Mouse (Mus musculus) liver, embryonic 12.5 days (tissue): Measurements from ENCODE around the gene Crispld2. TPM values are rescaled to one million over a fixed set of nuclear protein-coding genes. Genes with fewer than 3 reads are reported as not detected.

ENCODE experiments used
- ATAC-seq: fragments of 200-750 bp; cut with Nextera tagmentation; 2 replicates; pipeline ENCODE4 v1.8.0; 2017; ENCODE audit warnings: moderate number of reproducible peaks, mild to moderate bottlenecking, moderate library complexity
- H3K27ac ChIP-seq: fragments of 300-500 bp; sonication (generic); 2 replicates; pipeline ENCODE4 v1.5.1; 2016; ENCODE audit warnings: mild to moderate bottlenecking
- H3K27me3 ChIP-seq: fragments of 300-500 bp; sonication (generic); replicated peaks from 2 replicates; pipeline ENCODE4 v1.6.1; 2016; ENCODE audit warnings: mild to moderate bottlenecking, moderate library complexity
- H3K36me3 ChIP-seq: fragments of 300-500 bp; sonication (generic); 2 replicates; pipeline ENCODE4 v1.6.1; 2016; ENCODE audit warnings: mild to moderate bottlenecking, moderate library complexity
- H3K4me1 ChIP-seq: fragments of 300-500 bp; sonication (generic); 2 replicates; pipeline ENCODE4 v1.6.1; 2016
- H3K4me2 ChIP-seq: fragments of 300-500 bp; sonication (generic); 2 replicates; pipeline ENCODE4 v1.6.1; 2016; ENCODE audit warnings: mild to moderate bottlenecking, moderate library complexity
- H3K4me3 ChIP-seq: fragments of 300-500 bp; sonication (generic); 2 replicates; pipeline ENCODE4 v1.5.1; 2016; ENCODE audit warnings: mild to moderate bottlenecking, moderate library complexity
- H3K9ac ChIP-seq: fragments of 300-500 bp; sonication (generic); 2 replicates; pipeline ENCODE4 v1.6.1; 2016; ENCODE audit warnings: mild to moderate bottlenecking, moderate library complexity
- H3K9me3 ChIP-seq: fragments of 300-500 bp; sonication (generic); replicated peaks from 2 replicates; pipeline ENCODE4 v1.6.1; 2016; ENCODE audit warnings: mild to moderate bottlenecking, moderate library complexity
- WGBS: fragments of 180-500 bp; shearing (Covaris S2); methylation state at CpG from one replicate; pipeline ENCODE4 v1.1.7; 2016; ENCODE audit not compliant: insufficient replicate concordance; 5-methylcytosine and 5-hydroxymethylcytosine counted together
- polyA plus RNA-seq: library from polyadenylated mRNA; unstranded; fragments of >200 nt; fragmentation: Nextera tagmentation; extraction: Ambion mirVana; gene quantifications from 2 replicates; pipeline ENCODE4 v1.2.1, GENCODE M21; 2016

Gene Crispld2
- polyA plus RNA-seq, 1 experiment from 2014 or later = 2.1 TPM

DNA sequence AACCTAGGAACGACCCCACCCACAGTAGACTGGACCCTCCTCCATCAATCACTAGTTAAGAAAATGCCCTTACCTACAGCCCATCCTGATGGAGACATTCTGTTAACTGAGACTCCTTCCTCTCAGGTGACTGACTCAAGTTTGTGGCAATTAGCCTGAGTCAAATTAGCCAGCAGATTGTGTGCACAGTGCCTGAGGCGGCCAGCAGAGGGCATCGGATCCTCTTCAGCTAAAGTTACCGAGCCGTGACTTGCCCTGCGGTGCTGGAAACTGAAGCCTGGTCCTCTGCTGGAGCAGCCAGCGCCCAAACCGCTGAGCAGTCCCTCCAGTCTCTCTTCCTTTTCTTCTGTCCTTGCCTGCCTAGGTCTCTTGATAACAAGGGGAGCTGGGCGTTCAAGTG is 24.8 kb upstream of the Crispld2 start:
- Histone ChIP-seq H3K36me3 (no peaks in the 10 kb centered on the region), H3K27me3 (0 out of 2 replicates have a peak, but pooled peaks cover 8% of the 10 kb centered on the region), H3K4me2 (no peak overlapping the region), H3K4me3 (no peak overlapping the region), H3K9ac (no peak overlapping the region), H3K4me1 (0 out of 2 replicates have a peak, but pooled peaks cover 3% of the 10 kb centered on the region), H3K27ac (no peak overlapping the region), H3K9me3 (peaks cover 10% of the 10 kb centered on the region; the same call in 1 of the 2 replicates)
- 74% methylated on average over 9 of the region's 9 CpGs for WGBS
- no peak for ATAC-seq

GRCm38 (mm10) chr8:119970169-119970568 is 22.1 kb upstream of the Crispld2 start:
- H3K36me3 ChIP-seq = no peaks in the 10 kb centered on the region
- no peak overlapping the region for H3K4me2 ChIP-seq
- H3K4me3 ChIP-seq = no peak overlapping the region
- H3K9ac ChIP-seq = no peak overlapping the region
- peaks cover 10% of the 10 kb centered on the region; the same call in 1 of the 2 replicates for H3K9me3 ChIP-seq
- 0 out of 2 replicates have a peak, but pooled peaks cover 7% of the 10 kb centered on the region for H3K4me1 ChIP-seq
- H3K27me3 ChIP-seq = 0 out of 2 replicates have a peak, but pooled peaks cover 8% of the 10 kb centered on the region
- no peak overlapping the region for H3K27ac ChIP-seq
- WGBS = 63% methylated on average over 9 of the region's 9 CpGs
- no peak for ATAC-seq

GRCm38 (mm10) chr8:119972558-119972957 is 19.7 kb upstream of the Crispld2 start:
- H3K4me3 ChIP-seq = no peak overlapping the region
- no peak for ATAC-seq
- H3K4me2 ChIP-seq = no peak overlapping the region
- peaks cover 5% of the 10 kb centered on the region; the same call in 1 of the 2 replicates for H3K9me3 ChIP-seq
- 23% methylated on average over 12 of the region's 12 CpGs for WGBS
- H3K9ac ChIP-seq = no peak overlapping the region
- H3K4me1 ChIP-seq = 0 out of 2 replicates have a peak, but pooled peaks cover 7% of the 10 kb centered on the region
- peaks cover 8% of the 10 kb centered on the region; the same call in 1 of the 2 replicates for H3K27me3 ChIP-seq
- H3K27ac ChIP-seq = 0 out of 2 replicates have a peak overlapping the region, but pooled peaks have one; percentile 24
- no peaks in the 10 kb centered on the region for H3K36me3 ChIP-seq

DNA sequence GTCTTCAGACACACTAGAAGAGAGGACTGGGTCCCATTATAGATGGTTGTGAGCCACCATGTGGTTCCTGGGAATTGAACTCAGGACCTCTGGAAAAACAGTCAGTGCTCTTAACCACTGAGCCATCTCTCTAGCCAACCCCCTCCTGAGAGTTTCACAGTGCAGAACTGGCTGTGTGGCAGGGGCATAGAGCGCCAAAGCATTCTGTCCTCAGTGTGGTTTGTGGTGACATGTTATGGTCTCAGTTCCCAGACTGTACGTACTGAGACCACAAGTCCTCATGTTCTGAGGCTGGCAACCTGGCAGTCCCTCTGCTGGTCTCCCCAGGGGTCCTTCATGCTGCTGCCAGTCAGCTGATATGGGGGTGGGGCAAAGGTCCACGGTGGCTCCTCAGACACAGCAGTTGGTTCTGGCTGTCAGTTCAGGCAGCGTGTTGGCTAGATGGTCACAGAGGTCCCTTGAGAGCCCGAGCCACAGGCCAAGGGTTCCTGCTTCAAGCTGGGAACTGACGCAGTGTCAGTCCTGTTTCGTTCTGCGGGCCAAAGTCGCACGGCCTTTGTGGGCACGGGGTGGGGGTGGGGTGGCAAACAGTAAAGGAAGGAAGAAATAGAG is 13.4 kb upstream of the Crispld2 start:
- no peak for ATAC-seq
- H3K27me3 ChIP-seq = no peaks in the 10 kb centered on the region; the same call in 1 of the 2 replicates
- 33% methylated on average over 11 of the region's 11 CpGs for WGBS
- H3K9me3 ChIP-seq = no peaks in the 10 kb centered on the region
- H3K36me3 ChIP-seq = no peaks in the 10 kb centered on the region
- H3K4me2 ChIP-seq = no peak overlapping the region
- H3K4me3 ChIP-seq = no peak overlapping the region
- no peaks in the 10 kb centered on the region for H3K4me1 ChIP-seq
- H3K27ac ChIP-seq = no peak overlapping the region
- H3K9ac ChIP-seq = no peak overlapping the region

DNA sequence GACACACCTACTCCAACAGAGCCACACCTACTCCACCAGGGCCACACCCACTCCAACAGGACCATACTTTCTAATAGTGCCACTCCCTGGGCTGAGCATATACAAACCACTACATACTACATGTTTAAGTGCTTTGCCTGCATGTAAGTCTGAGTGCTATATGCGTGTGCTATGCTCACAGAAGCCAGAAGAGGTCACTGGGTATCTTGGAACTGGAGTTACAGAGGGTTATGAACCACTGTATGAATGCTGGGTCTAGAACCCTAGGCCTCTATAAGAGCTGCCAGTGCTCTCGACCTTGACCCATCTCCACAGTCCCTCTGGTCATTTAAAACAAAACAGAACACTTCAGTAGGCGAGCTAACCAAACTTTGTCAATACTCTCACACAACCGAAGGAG is 11.0 kb upstream of the Crispld2 start:
- no peak for ATAC-seq
- Histone ChIP-seq H3K9me3 (no peaks in the 10 kb centered on the region), H3K27ac (no peak overlapping the region), H3K27me3 (no peaks in the 10 kb centered on the region; the same call in 1 of the 2 replicates), H3K4me3 (no peak overlapping the region), H3K9ac (no peak overlapping the region), H3K4me1 (no peaks in the 10 kb centered on the region), H3K4me2 (no peak overlapping the region), H3K36me3 (no peaks in the 10 kb centered on the region)
- 58% methylated on average over 4 of the region's 4 CpGs for WGBS

DNA sequence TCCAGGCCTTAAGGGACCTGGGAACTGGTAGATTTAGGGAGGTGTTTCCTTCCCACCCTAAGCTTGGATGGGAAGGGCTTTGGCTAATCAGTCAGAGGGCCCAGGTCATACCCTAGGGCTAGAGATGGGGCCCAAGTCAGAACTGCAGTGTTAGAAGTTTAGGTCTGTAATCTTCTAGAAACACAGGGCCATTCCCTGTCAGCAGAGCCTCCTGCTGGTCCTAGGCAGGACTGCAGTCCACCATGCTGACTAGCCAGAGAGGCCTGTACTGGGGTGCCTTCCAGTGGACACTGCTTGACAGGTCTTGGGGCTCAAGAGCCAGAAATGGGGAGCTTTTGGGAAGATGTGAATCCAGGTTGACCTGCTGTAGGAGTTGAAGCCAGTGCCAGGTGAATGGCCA is 8.2 kb upstream of the Crispld2 start:
- Histone ChIP-seq H3K9me3 (no peaks in the 10 kb centered on the region), H3K4me2 (no peak overlapping the region), H3K27ac (no peak overlapping the region), H3K36me3 (no peaks in the 10 kb centered on the region), H3K27me3 (peaks cover 15% of the 10 kb centered on the region; the same call in 1 of the 2 replicates), H3K9ac (no peak overlapping the region), H3K4me1 (no peaks in the 10 kb centered on the region), H3K4me3 (no peak overlapping the region)
- ATAC-seq = no peak

DNA sequence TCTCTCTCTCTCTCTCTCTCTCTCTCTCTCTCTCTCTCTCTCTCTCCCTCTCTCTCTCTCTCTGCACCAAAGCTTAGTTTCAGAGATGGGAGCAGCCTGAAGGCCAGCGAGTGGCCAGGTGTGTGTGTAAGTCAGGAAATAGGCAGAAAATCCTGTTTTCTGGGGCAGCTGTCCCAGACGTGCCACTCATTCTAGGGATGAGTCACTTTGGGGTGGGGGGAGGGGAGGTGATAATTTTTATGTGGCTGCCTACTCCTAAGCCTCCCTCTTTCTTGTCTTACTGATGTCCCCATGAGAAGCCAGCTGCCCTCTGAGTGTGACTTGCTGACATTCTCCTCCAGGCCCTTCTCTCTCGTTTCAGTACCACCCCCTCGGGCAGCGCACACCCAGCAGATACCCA is 6.1 kb upstream of the Crispld2 start:
- Histone ChIP-seq H3K36me3 (no peaks in the 10 kb centered on the region), H3K4me1 (no peaks in the 10 kb centered on the region), H3K4me2 (no peak overlapping the region), H3K27me3 (peaks cover 32% of the 10 kb centered on the region), H3K9ac (no peak overlapping the region), H3K9me3 (no peaks in the 10 kb centered on the region), H3K4me3 (no peak overlapping the region), H3K27ac (no peak overlapping the region)
- WGBS = 42% methylated on average over 5 of the region's 5 CpGs
- ATAC-seq = no peak

DNA sequence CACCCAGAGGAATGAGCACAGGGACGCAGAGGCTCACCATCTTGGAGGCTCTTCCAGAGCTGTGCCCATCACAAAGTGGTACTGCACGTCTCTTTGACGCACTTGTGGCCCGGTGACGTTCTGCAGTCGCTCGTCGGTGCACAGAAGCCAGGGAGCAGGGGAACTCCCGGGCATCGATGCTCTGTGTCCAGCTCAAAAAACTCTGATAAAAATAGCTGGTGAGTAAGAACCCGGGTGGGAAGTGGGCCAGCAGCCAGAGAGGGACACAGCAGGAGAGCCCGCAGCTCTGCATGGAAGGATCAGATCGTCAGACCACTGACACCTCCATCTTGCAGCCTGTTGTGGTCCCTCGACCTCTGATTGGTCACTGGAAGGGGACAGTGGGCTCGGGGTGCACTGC is 4.2 kb upstream of the Crispld2 start:
- Histone ChIP-seq H3K27me3 (peaks cover 51% of the 10 kb centered on the region), H3K9me3 (no peaks in the 10 kb centered on the region), H3K4me2 (no peak overlapping the region), H3K27ac (no peak overlapping the region), H3K9ac (no peak overlapping the region), H3K4me1 (no peaks in the 10 kb centered on the region), H3K4me3 (no peak overlapping the region), H3K36me3 (no peaks in the 10 kb centered on the region)
- ATAC-seq = no peak
- 56% methylated on average over 15 of the region's 15 CpGs for WGBS

GRCm38 (mm10) chr8:119994114-119994513 is 1.9 kb downstream of the Crispld2 start:
- H3K4me1 ChIP-seq = no peaks in the 10 kb centered on the region
- WGBS = 70% methylated on average over 7 of the region's 7 CpGs
- H3K27me3 ChIP-seq = peaks cover 65% of the 10 kb centered on the region
- H3K4me3 ChIP-seq = no peak overlapping the region
- no peak for ATAC-seq
- no peaks in the 10 kb centered on the region for H3K9me3 ChIP-seq
- no peak overlapping the region for H3K9ac ChIP-seq
- no peaks in the 10 kb centered on the region for H3K36me3 ChIP-seq
- H3K27ac ChIP-seq = no peak overlapping the region
- H3K4me2 ChIP-seq = no peak overlapping the region

- Histone ChIP-seq H3K9me3 (no peaks in the 10 kb centered on the region), H3K9ac (no peak overlapping the region), H3K4me3 (no peak overlapping the region), H3K27ac (no peak overlapping the region), H3K4me1 (no peaks in the 10 kb centered on the region), H3K36me3 (no peaks in the 10 kb centered on the region), H3K27me3 (peaks cover 63% of the 10 kb centered on the region), H3K4me2 (no peak overlapping the region)
- no peak for ATAC-seq
- WGBS = 51% methylated on average over 6 of the region's 6 CpGs
Observed at GRCm38 (mm10) chr8:119994556-119994955, 2.3 kb downstream of the Crispld2 start.

- Histone ChIP-seq H3K9ac (no peak overlapping the region), H3K4me3 (no peak overlapping the region), H3K36me3 (no peaks in the 10 kb centered on the region), H3K4me1 (no peaks in the 10 kb centered on the region), H3K4me2 (no peak overlapping the region), H3K27ac (no peak overlapping the region), H3K9me3 (no peaks in the 10 kb centered on the region), H3K27me3 (peaks cover 43% of the 10 kb centered on the region)
- 70% methylated on average over 4 of the region's 4 CpGs for WGBS
- ATAC-seq = no peak
Observed at GRCm38 (mm10) chr8:119997266-119997665, 5.0 kb downstream of the Crispld2 start.

- Histone ChIP-seq H3K27ac (no peak overlapping the region), H3K9me3 (no peaks in the 10 kb centered on the region), H3K4me2 (no peak overlapping the region), H3K9ac (no peak overlapping the region), H3K4me3 (no peak overlapping the region), H3K27me3 (peaks cover 27% of the 10 kb centered on the region), H3K36me3 (no peaks in the 10 kb centered on the region), H3K4me1 (no peaks in the 10 kb centered on the region)
- ATAC-seq = no peak
- 49% methylated on average over 8 of the region's 8 CpGs for WGBS
Observed at GRCm38 (mm10) chr8:120000461-120000860, 8.2 kb downstream of the Crispld2 start.

DNA sequence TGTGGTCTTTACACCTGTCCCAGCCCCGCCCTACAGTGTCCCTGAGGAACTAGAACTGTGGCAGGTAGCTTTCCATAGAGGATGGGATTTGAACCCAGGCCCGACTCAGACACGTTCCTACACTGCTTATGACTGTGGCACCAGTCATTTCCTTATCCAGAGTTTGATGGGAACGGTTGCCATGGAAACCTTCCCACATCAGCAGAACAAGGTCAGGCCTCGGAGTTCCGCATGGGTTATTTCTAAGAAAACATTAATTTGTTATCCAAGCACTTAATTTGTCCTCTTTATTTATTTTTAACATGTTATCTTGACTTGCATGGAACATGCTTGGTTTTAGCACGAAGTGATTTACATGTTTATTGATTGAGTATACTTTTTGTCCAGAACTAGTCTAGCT is 9.5 kb downstream of the Crispld2 start:
- Histone ChIP-seq H3K9me3 (no peaks in the 10 kb centered on the region), H3K4me1 (no peaks in the 10 kb centered on the region), H3K4me3 (no peak overlapping the region), H3K4me2 (no peak overlapping the region), H3K27ac (no peak overlapping the region), H3K27me3 (peaks cover 18% of the 10 kb centered on the region; the same call in 1 of the 2 replicates), H3K36me3 (no peaks in the 10 kb centered on the region), H3K9ac (no peak overlapping the region)
- no peak for ATAC-seq
- 64% methylated on average over 7 of the region's 7 CpGs for WGBS
